ENCODE assay signal across 35 mouse cellular contexts in the genomic region with DNA sequence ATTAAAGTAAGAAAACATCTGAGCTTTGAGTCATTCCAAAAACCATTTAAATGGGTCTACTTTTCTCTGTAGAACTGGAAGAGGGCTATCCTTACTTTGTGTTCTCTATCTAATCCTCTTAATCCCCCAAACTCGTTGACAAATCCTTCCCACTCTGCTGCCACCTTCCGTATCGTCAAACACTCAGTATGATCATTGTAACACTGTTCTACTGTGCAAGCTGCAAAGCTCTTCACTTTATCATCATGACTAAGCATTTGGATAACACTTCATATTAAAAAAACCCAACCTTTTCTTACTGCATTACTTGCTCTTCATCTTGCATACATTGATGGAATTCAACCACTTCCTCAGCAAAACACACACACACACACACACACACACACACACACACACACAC.
"Had no signal": no experiment of that assay in that cellular context is flagged by ENCODE, and none has a peak within 500 bp of the region (broad histone marks: within the 10 kb centered on the region; RNA-seq: fewer than 3 reads in every experiment).

No protein-coding gene starts in this region.

- H3K4me1 ChIP-seq: heart, embryonic 10.5 days; heart, embryonic 12.5 days; heart, embryonic 15.5 days; intestine, embryonic 15.5 days; kidney, embryonic 15.5 days had no signal

- DNase-seq: heart, postnatal 10 days; heart, postnatal 14 days; heart, postnatal 36 days; heart, postnatal 4 days; kidney, adult 11 months; kidney, adult 18-20 months; kidney, adult 2 months; kidney, adult 8-10 months; kidney, adult 9 months; kidney, postnatal 10 days; kidney, postnatal 14 days; kidney, postnatal 25 days; kidney, postnatal 36 days; kidney, postnatal 4 days; layer of hippocampus, adult 9-11 months; layer of hippocampus, postnatal 36 days had no signal

- H3K27ac ChIP-seq: heart, embryonic 10.5 days; heart, embryonic 13.5 days; heart, embryonic 15.5 days; hindbrain, embryonic 10.5 days; hindbrain, embryonic 12.5 days; hindbrain, embryonic 13.5 days; hindbrain, embryonic 14.5 days; hindbrain, embryonic 15.5 days; hindbrain, postnatal 0 days; intestine, embryonic 15.5 days; kidney, embryonic 15.5 days; kidney, postnatal 0 days; left cerebral cortex, adult 2 months had no signal

- ATAC-seq: hindbrain, embryonic 16.5 days; hindbrain, postnatal 0 days; inflammation-experienced regulatory T-cells, adult 6 months; intestine, embryonic 15.5 days; intestine, embryonic 16.5 days; intestine, postnatal 0 days had no signal

- H3K4me3 ChIP-seq: heart, embryonic 10.5 days; heart, embryonic 12.5 days; heart, embryonic 13.5 days; heart, embryonic 15.5 days; hindbrain, embryonic 10.5 days; hindbrain, embryonic 12.5 days; hindbrain, embryonic 13.5 days; hindbrain, embryonic 15.5 days; intestine, embryonic 15.5 days; kidney, embryonic 15.5 days; left cerebral cortex, adult 2 months had no signal

- H3K4me2 ChIP-seq: heart, embryonic 11.5 days; heart, embryonic 12.5 days; heart, embryonic 13.5 days; heart, embryonic 15.5 days; hindbrain, embryonic 12.5 days; hindbrain, embryonic 13.5 days; hindbrain, embryonic 14.5 days; hindbrain, embryonic 15.5 days; intestine, embryonic 15.5 days; kidney, embryonic 15.5 days had no signal

- H3K9me3 ChIP-seq: heart, embryonic 10.5 days; heart, embryonic 12.5 days; heart, embryonic 13.5 days; heart, embryonic 15.5 days; hindbrain, embryonic 10.5 days; hindbrain, embryonic 12.5 days; hindbrain, embryonic 13.5 days; hindbrain, embryonic 15.5 days; intestine, embryonic 15.5 days; kidney, embryonic 15.5 days had no signal

- H3K36me3 ChIP-seq: heart, embryonic 10.5 days; heart, embryonic 12.5 days; heart, embryonic 13.5 days; heart, embryonic 15.5 days; hindbrain, embryonic 12.5 days; hindbrain, embryonic 13.5 days; hindbrain, embryonic 15.5 days; intestine, embryonic 15.5 days; kidney, embryonic 15.5 days had no signal

- H3K27me3 ChIP-seq: heart, embryonic 12.5 days; heart, embryonic 13.5 days; heart, embryonic 15.5 days; hindbrain, embryonic 12.5 days; hindbrain, embryonic 13.5 days; hindbrain, embryonic 15.5 days; intestine, embryonic 15.5 days; kidney, embryonic 15.5 days had no signal

- H3K9ac ChIP-seq: heart, embryonic 12.5 days; heart, embryonic 13.5 days; heart, embryonic 15.5 days; hindbrain, embryonic 12.5 days; hindbrain, embryonic 13.5 days; hindbrain, embryonic 14.5 days; hindbrain, embryonic 15.5 days; intestine, embryonic 15.5 days; kidney, embryonic 15.5 days had no signal
